Mouse (Mus musculus) urinary bladder, adult 2 months (tissue): ENCODE measurements around the gene Gm17124. TPM values are rescaled to one million over a fixed set of nuclear protein-coding genes. Genes with fewer than 3 reads are reported as not detected.
"Not testable (repeated sequence)": the region's sequence is repeated elsewhere in the genome, so short reads cannot be mapped to it uniquely, and the experiment has no call there.

Experiments
- DNase-seq: peaks from one replicate; pipeline ENCODE4 v3.0.0; 2022; ENCODE audit warnings: low spot score
- polyA plus RNA-seq: library from polyadenylated mRNA; depleted of rRNA; stranded (reverse); fragments of >200 nt; gene quantifications from 2 replicates; pipeline ENCODE4 v1.2.3, GENCODE M21; 2012; rRNA removed

Gene Gm17124
- not detected in 2 replicates for polyA plus RNA-seq

- not testable (repeated sequence) for DNase-seq
Observed at GRCm38 (mm10) chr14:42599782-42600181, at the start of gene Gm17124. Gene Gm17124 (minus strand): TSS chr14:42599882.

GRCm38 (mm10) chr14:42641817-42642216, 42.1 kb upstream of the Gm17124 start, which contains the start of gene Gm3633:
Gene Gm3633 (minus strand): TSS chr14:42641917.
- DNase-seq: not testable (repeated sequence)

Other genes starting within 250 kb of the Gm17124 start
- gene Gm8005, start 160.2 kb downstream of the Gm17124 start, polyA plus RNA-seq: not detected in 2 replicates
- gene Gm8011, start 136.0 kb downstream of the Gm17124 start, polyA plus RNA-seq: not detected in 2 replicates
- gene Gm8020, start 97.5 kb downstream of the Gm17124 start, polyA plus RNA-seq: not detected in 2 replicates
- gene Gm8024, start 75.6 kb downstream of the Gm17124 start, polyA plus RNA-seq: not detected in 2 replicates
- gene Gm3633, start 42.0 kb upstream of the Gm17124 start, polyA plus RNA-seq: not detected in 2 replicates
- not detected in 2 replicates for gene Gm10378, start 56.1 kb upstream of the Gm17124 start, polyA plus RNA-seq
- not detected in 2 replicates for gene Gm3015, start 168.9 kb upstream of the Gm17124 start, polyA plus RNA-seq
- gene Gm10377, start 198.1 kb upstream of the Gm17124 start, polyA plus RNA-seq: not detected in 2 replicates